Mouse (Mus musculus) liver, adult 2 months (tissue): ENCODE data around the gene Gal3st2c. TPM values are rescaled to one million over a fixed set of nuclear protein-coding genes. Genes with fewer than 3 reads are reported as not detected.
"Not testable (repeated sequence)": the region's sequence is repeated elsewhere in the genome, so short reads cannot be mapped to it uniquely, and the experiment has no call there.

ENCODE experiments used
- DNase-seq: peaks from one replicate; pipeline ENCODE4 v3.0.0-alpha.2; 2011; ENCODE audit warnings: low read depth, low spot score; ENCODE audit errors: extremely low read depth
- H3K27ac ChIP-seq: fragments of 200-500 bp; replicated peaks from 2 replicates; pipeline ENCODE4 v1.5.1; 2012; ENCODE audit warnings: low read depth, mild to moderate bottlenecking, control low read depth, inconsistent platforms, low read length; ENCODE audit not compliant: insufficient read depth
- H3K27me3 ChIP-seq: fragments of 200-500 bp; 2 replicates; pipeline ENCODE4 v1.6.1; 2012; ENCODE audit warnings: mild to moderate bottlenecking, moderate library complexity, low read length, inconsistent platforms; ENCODE audit not compliant: control insufficient read depth, insufficient read depth
- H3K36me3 ChIP-seq: fragments of 200-500 bp; 2 replicates; pipeline ENCODE4 v1.6.1; 2012; ENCODE audit warnings: low read length, inconsistent platforms; ENCODE audit not compliant: control insufficient read depth, insufficient read depth
- H3K4me1 ChIP-seq: fragments of 200-500 bp; 2 replicates; pipeline ENCODE4 v1.6.1; 2011; ENCODE audit warnings: low read length; ENCODE audit not compliant: control insufficient read depth, insufficient read depth
- H3K4me3 ChIP-seq: fragments of 200-500 bp; 2 replicates; pipeline ENCODE4 v1.5.1; 2011; ENCODE audit warnings: low read depth, mild to moderate bottlenecking, control low read depth, low read length, moderate library complexity; ENCODE audit not compliant: insufficient read depth
- H3K79me2 ChIP-seq: fragments of 200-500 bp; 2 replicates; pipeline ENCODE4 v1.6.1; 2012; ENCODE audit warnings: inconsistent platforms, mild to moderate bottlenecking, low read length, moderate library complexity; ENCODE audit not compliant: control insufficient read depth, insufficient read depth
- H3K9ac ChIP-seq: fragments of 200-500 bp; 2 replicates; pipeline ENCODE4 v1.6.1; 2012; ENCODE audit warnings: low read depth, mild to moderate bottlenecking, control low read depth, inconsistent platforms, low read length
- whole genome bisulfite sequencing: fragments of 180-500 bp; shearing (Covaris S2); methylation state at CpG from one replicate; pipeline ENCODE4 v1.1.7; 2018; 5-methylcytosine and 5-hydroxymethylcytosine counted together
- polyA plus RNA-seq: library from polyadenylated mRNA; depleted of rRNA; stranded (reverse); fragments of >200 nt; gene quantifications from 2 replicates; pipeline ENCODE4 v1.2.3, GENCODE M21; 2012; rRNA removed
- total RNA-seq: library from RNA; depleted of rRNA; stranded (reverse); fragments of >200 nt; gene quantifications from 2 replicates; pipeline ENCODE4 v1.2.3, GENCODE M21; 2014; rRNA removed

Gene Gal3st2c
- not detected in 2 replicates for total RNA-seq
- not detected in 2 replicates for polyA plus RNA-seq

GRCm38 (mm10) chr1:93990209-93990608, at the start of gene Gal3st2c:
Gene Gal3st2c, plus strand, starts transcription at chr1:93990509.
- H3K27me3 ChIP-seq, H3K79me2 ChIP-seq, H3K4me3 ChIP-seq, H3K4me1 ChIP-seq, H3K27ac ChIP-seq, H3K9ac ChIP-seq, DNase-seq, H3K36me3 ChIP-seq: not testable (repeated sequence)
- 87% methylated on average over 8 of the region's 8 CpGs for WGBS

DNA sequence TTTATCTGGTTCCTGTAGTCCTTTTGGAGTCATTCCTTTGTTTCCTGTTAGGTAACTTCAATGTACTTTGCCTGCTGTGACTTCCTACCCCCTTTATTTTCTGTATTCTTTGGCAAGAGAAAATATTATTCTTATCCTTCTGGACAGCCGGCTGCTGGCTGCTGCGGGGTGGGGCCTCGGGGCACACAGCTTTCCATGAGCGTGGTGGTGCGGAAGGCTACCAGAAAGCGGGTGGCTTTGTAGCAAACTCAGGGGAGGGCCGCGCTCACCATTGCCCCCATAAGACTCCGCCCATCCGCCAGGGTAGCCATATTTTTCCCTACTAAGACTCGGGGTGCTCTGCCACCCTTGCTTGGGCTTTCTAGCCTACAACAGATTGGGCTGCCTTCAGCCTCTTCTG, 41.2 kb upstream of the Gal3st2c start:
- DNase-seq, H3K4me1 ChIP-seq, H3K4me3 ChIP-seq, H3K27me3 ChIP-seq, H3K36me3 ChIP-seq, H3K27ac ChIP-seq, H3K9ac ChIP-seq, H3K79me2 ChIP-seq: not testable (repeated sequence)
- no CpG with 5 or more reads among the region's 11 CpGs for WGBS

DNA sequence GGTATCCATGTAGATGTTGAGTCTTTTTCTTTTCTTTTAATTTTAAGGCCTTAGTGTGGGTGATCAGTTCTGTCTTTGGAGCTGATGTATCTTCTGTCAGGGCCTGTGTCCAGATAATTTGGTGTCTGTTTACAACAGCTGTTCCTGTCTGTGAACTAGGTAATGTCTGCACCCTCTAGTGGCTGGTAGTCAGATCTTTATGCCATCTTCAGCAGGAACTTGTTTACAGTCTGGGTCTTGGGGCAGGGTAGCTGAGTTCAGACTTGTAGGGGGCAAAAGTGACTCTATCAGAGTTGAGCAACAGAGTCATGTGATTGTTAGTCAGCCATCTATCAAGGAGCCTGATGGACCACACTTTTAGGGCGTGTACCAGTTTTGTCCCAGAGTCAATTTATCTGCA, 23.8 kb upstream of the Gal3st2c start:
- H3K9ac ChIP-seq, H3K79me2 ChIP-seq, DNase-seq, H3K36me3 ChIP-seq, H3K4me3 ChIP-seq, H3K4me1 ChIP-seq, H3K27ac ChIP-seq, H3K27me3 ChIP-seq: not testable (repeated sequence)
- WGBS = no CpG with 5 or more reads among the region's 1 CpGs

GRCm38 (mm10) chr1:93970380-93970779, 19.9 kb upstream of the Gal3st2c start:
- not testable (repeated sequence) for H3K27me3 ChIP-seq, DNase-seq, H3K27ac ChIP-seq, H3K36me3 ChIP-seq, H3K79me2 ChIP-seq, H3K9ac ChIP-seq, H3K4me1 ChIP-seq, H3K4me3 ChIP-seq
- 81% methylated on average over 5 of the region's 5 CpGs for WGBS

DNA sequence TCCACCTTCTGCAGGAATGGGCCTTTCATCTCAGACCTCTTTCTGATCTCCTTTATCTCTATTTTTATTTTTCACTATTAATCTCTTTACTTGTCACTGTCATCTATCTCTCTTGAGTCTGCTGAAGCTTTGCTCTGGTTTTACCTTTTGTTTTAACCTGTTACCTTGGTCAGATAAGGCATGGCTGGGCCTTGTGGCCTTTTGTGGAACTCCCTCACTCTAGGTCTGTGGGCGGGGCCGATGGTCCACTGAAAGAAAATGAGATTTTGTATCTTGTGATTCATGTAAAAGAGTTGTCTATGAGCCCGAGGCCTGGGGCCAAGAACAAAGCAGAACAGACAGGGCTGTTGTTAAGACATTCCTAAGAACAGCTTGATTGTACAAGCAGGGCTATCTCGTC, 19.5 kb upstream of the Gal3st2c start:
- H3K4me1 ChIP-seq, H3K9ac ChIP-seq, H3K79me2 ChIP-seq, H3K36me3 ChIP-seq, DNase-seq, H3K27ac ChIP-seq, H3K4me3 ChIP-seq, H3K27me3 ChIP-seq: not testable (repeated sequence)
- no CpG with 5 or more reads among the region's 4 CpGs for WGBS

DNA sequence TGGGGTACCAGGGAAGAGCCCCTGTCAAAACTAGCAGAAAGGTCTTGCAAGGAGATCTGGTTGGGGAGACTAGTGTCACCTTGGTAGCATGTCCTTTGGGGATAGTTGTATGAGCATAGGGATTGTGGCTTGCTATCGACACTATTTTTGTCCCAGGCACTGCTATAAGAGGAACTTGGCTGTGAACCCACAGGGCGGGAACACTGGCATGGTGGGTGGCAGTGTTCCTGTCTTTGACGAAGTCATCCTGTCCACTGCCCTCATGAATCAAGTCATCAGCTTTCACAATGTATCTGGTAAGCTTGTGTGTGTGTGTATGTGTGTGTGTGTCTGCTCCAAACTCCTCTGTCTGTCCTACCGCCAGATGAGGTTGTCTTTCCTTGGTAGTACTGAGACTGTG, 14.5 kb upstream of the Gal3st2c start:
- H3K27ac ChIP-seq, H3K4me1 ChIP-seq, H3K36me3 ChIP-seq, H3K79me2 ChIP-seq, H3K4me3 ChIP-seq, H3K27me3 ChIP-seq, DNase-seq, H3K9ac ChIP-seq: not testable (repeated sequence)
- 66% methylated on average over 2 of the region's 4 CpGs for WGBS

- H3K9ac ChIP-seq = not testable (repeated sequence)
- WGBS = no CpG with 5 or more reads among the region's 7 CpGs
Measured at GRCm38 (mm10) chr1:93978287-93978686, 12.0 kb upstream of the Gal3st2c start.

DNA sequence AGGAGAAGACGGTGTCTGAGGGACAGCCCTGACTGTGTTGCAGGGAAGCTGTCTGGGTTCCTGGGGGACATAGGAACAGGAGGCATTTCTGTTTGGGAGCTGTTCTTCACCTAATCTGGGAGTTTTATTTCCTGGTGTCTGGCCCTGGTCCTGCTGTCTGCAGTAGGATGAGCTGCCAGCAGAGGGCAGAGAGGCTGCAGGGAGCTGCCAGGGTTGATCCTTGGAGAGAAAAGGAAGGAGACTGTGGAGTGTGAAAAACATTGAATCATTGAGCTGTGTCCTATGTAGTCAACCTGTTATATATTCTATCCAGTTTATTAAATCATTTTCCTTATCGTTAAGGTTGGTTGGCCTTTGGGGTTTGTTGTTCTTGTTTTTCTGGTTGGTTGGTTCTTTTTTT, 9.4 kb upstream of the Gal3st2c start:
- H3K36me3 ChIP-seq, DNase-seq, H3K4me3 ChIP-seq, H3K9ac ChIP-seq, H3K79me2 ChIP-seq, H3K27ac ChIP-seq, H3K4me1 ChIP-seq, H3K27me3 ChIP-seq: not testable (repeated sequence)
- no CpG with 5 or more reads among the region's 2 CpGs for WGBS

More at GRCm38 (mm10) chr1:93978287-93978686, 12.0 kb upstream of the Gal3st2c start:
- H3K27ac ChIP-seq, H3K4me1 ChIP-seq, H3K79me2 ChIP-seq, DNase-seq, H3K27me3 ChIP-seq, H3K4me3 ChIP-seq, H3K36me3 ChIP-seq: not testable (repeated sequence)
